Mouse (Mus musculus) MEL (cell line): Measurements from ENCODE around the gene Cadm2. TPM values are rescaled to one million over a fixed set of nuclear protein-coding genes. Genes with fewer than 3 reads are reported as not detected.

Source experiments
- DNase-seq: peaks from one replicate; pipeline ENCODE4 v3.0.0; 2011; ENCODE audit warnings: low read depth, low spot score
- H3K27ac ChIP-seq: 2 replicates; pipeline ENCODE4 v1.5.1; 2012; ENCODE audit warnings: low read depth, mild to moderate bottlenecking, control low read depth, low read length, moderate library complexity; ENCODE audit not compliant: control insufficient read depth
- H3K27me3 ChIP-seq, 2 experiments: fragments of 150-350 bp in 1 of 2; sonication (generic) in 1 of 2; 2 replicates each; pipeline ENCODE4 v1.6.1; 2012; ENCODE audit warnings: low read length in 2 of 2, mild to moderate bottlenecking in 2 of 2, improper control_type of control experiment in 1 of 2, moderate library complexity in 1 of 2; ENCODE audit not compliant: insufficient read depth in 2 of 2, control insufficient read depth in 1 of 2
- H3K36me3 ChIP-seq, 2 experiments: 2 replicates each; pipeline ENCODE4 v1.6.1; 2012 to 2014; ENCODE audit warnings: low read length in 2 of 2, improper control_type of control experiment in 1 of 2, inconsistent platforms in 1 of 2, mild to moderate bottlenecking in 1 of 2; ENCODE audit not compliant: insufficient read depth in 2 of 2, control insufficient read depth in 1 of 2
- H3K4me1 ChIP-seq, 2 experiments: fragments of 150-350 bp in 1 of 2; sonication (generic) in 1 of 2; 2 replicates each; pipeline ENCODE4 v1.6.1; 2012; ENCODE audit warnings: low read length in 2 of 2, improper control_type of control experiment in 1 of 2, mild to moderate bottlenecking in 1 of 2; ENCODE audit not compliant: insufficient read depth in 2 of 2, control insufficient read depth in 1 of 2
- H3K4me3 ChIP-seq, 2 experiments: fragments of 150-350 bp in 1 of 2; sonication (generic) in 1 of 2; 2 replicates each; pipeline ENCODE4 v1.5.1; 2012; ENCODE audit warnings: low read depth in 2 of 2, low read length in 2 of 2, mild to moderate bottlenecking in 2 of 2, moderate library complexity in 2 of 2, control low read depth in 1 of 2, improper control_type of control experiment in 1 of 2; ENCODE audit not compliant: control insufficient read depth in 1 of 2, insufficient read depth in 1 of 2
- H3K79me2 ChIP-seq: 2 replicates; pipeline ENCODE4 v1.6.1; 2012; ENCODE audit warnings: mild to moderate bottlenecking, low read length, moderate library complexity; ENCODE audit not compliant: control insufficient read depth, poor library complexity, insufficient read depth
- H3K9ac ChIP-seq: 2 replicates; pipeline ENCODE4 v1.6.1; 2012; ENCODE audit warnings: low read depth, mild to moderate bottlenecking, control low read depth, low read length, moderate library complexity; ENCODE audit not compliant: control insufficient read depth, poor library complexity, severe bottlenecking
- H3K9me3 ChIP-seq: fragments of 150-350 bp; sonication (generic); replicated peaks from 2 replicates; pipeline ENCODE4 v1.6.1; 2012; ENCODE audit warnings: mild to moderate bottlenecking, low read length, improper control_type of control experiment, moderate library complexity; ENCODE audit not compliant: insufficient read depth
- BHLHE40 ChIP-seq: IDR thresholded peaks from 2 replicates; pipeline ENCODE4 v1.6.1; 2012; ENCODE audit warnings: low read depth, mild to moderate bottlenecking, inconsistent platforms, low read length, improper control_type of control experiment, borderline replicate concordance
- ELF1 ChIP-seq: IDR thresholded peaks from 2 replicates; pipeline ENCODE4 v1.6.1; 2014; ENCODE audit warnings: low read depth, mild to moderate bottlenecking, inconsistent platforms, low read length, improper control_type of control experiment, moderate library complexity
- EP300 ChIP-seq, 2 experiments: IDR thresholded peaks; 2 replicates each; pipeline ENCODE4 v1.6.1; 2011; ENCODE audit warnings: improper control_type of control experiment in 2 of 2, low read length in 2 of 2, low read depth in 1 of 2, mild to moderate bottlenecking in 1 of 2
- ETS1 ChIP-seq: IDR thresholded peaks from 2 replicates; pipeline ENCODE4 v1.6.1; 2012; ENCODE audit warnings: low read depth, mild to moderate bottlenecking, inconsistent platforms, low read length, improper control_type of control experiment, moderate library complexity
- GATA1 ChIP-seq: IDR thresholded peaks from 2 replicates; pipeline ENCODE4 v1.6.1; 2011; ENCODE audit warnings: low read depth, low read length, improper control_type of control experiment
- HCFC1 ChIP-seq: IDR thresholded peaks from 2 replicates; pipeline ENCODE4 v1.6.1; 2012; ENCODE audit warnings: low read depth, mild to moderate bottlenecking, inconsistent platforms, low read length, improper control_type of control experiment, moderate library complexity
- JUND ChIP-seq: IDR thresholded peaks from 2 replicates; pipeline ENCODE4 v1.6.1; 2011; ENCODE audit warnings: low read depth, mild to moderate bottlenecking, improper control_type of control experiment, low read length
- KAT2A ChIP-seq: conservative IDR thresholded peaks from 2 replicates; pipeline ENCODE4 v1.6.1; 2012; ENCODE audit warnings: low read depth, low read length, improper control_type of control experiment, inconsistent platforms
- MAX ChIP-seq: IDR thresholded peaks from 2 replicates; pipeline ENCODE4 v1.6.1; 2011; ENCODE audit warnings: low read length, improper control_type of control experiment
- MYB ChIP-seq: IDR thresholded peaks from 2 replicates; pipeline ENCODE4 v1.6.1; 2011; ENCODE audit warnings: mild to moderate bottlenecking, low read depth, low read length, improper control_type of control experiment
- POLR2A ChIP-seq, 2 experiments: IDR thresholded peaks; 2 replicates each; pipeline ENCODE4 v1.6.1; 2011 to 2012; ENCODE audit warnings: low read length in 2 of 2, mild to moderate bottlenecking in 2 of 2, control low read depth in 1 of 2, improper control_type of control experiment in 1 of 2, low read depth in 1 of 2, moderate library complexity in 1 of 2; ENCODE audit not compliant: control insufficient read depth in 1 of 2, insufficient read depth in 1 of 2, poor library complexity in 1 of 2
- POLR2AphosphoS2 ChIP-seq: IDR thresholded peaks from 2 replicates; pipeline ENCODE4 v1.6.1; 2011; ENCODE audit warnings: low read length, improper control_type of control experiment
- POLR2AphosphoS5 ChIP-seq: IDR thresholded peaks from 2 replicates; pipeline ENCODE4 v1.6.1; 2012; ENCODE audit warnings: low read depth, borderline replicate concordance, mild to moderate bottlenecking, inconsistent platforms, low read length, moderate library complexity, mixed read lengths
- SMC3 ChIP-seq: IDR thresholded peaks from 2 replicates; pipeline ENCODE4 v1.6.1; 2011; ENCODE audit warnings: low read depth, low read length, improper control_type of control experiment
- TBP ChIP-seq: IDR thresholded peaks from 2 replicates; pipeline ENCODE4 v1.8.0; 2011; ENCODE audit warnings: low read depth, low read length, improper control_type of control experiment
- USF1 ChIP-seq: IDR thresholded peaks from 2 replicates; pipeline ENCODE4 v1.6.1; 2014; ENCODE audit warnings: low read depth, mild to moderate bottlenecking, inconsistent platforms, low read length, improper control_type of control experiment, moderate library complexity
- ZKSCAN1 ChIP-seq: IDR thresholded peaks from 2 replicates; pipeline ENCODE4 v1.6.1; 2012; ENCODE audit warnings: low read depth, mild to moderate bottlenecking, inconsistent platforms, low read length, improper control_type of control experiment, moderate library complexity
- ZMIZ1 ChIP-seq: IDR thresholded peaks from 2 replicates; pipeline ENCODE4 v1.6.1; 2012; ENCODE audit warnings: low read depth, mild to moderate bottlenecking, inconsistent platforms, low read length, improper control_type of control experiment, moderate library complexity
- ZNF384 ChIP-seq: IDR thresholded peaks from 2 replicates; pipeline ENCODE4 v1.6.1; 2012; ENCODE audit warnings: low read depth, mild to moderate bottlenecking, inconsistent platforms, low read length, improper control_type of control experiment
- polyA plus RNA-seq, 2 experiments: library from polyadenylated mRNA; stranded (reverse) in 1 of 2; unstranded in 1 of 2; fragments of >175 nt in 1 of 2; fragments of >200 nt in 1 of 2; gene quantifications; 2 replicates each; pipeline versions ENCODE4 v1.2.1 to v1.2.4; 2012; ENCODE audit warnings: low replicate concordance in 2 of 2, low read depth in 1 of 2; ENCODE audit not compliant: insufficient read length in 2 of 2, insufficient read depth in 1 of 2, missing spikeins in 1 of 2
- total RNA-seq: library from RNA; depleted of rRNA; stranded (reverse); fragments of 300-350 nt; gene quantifications from 2 replicates; pipeline ENCODE4 v1.2.3, GENCODE M21; 2012

Gene Cadm2
- total and polyA plus RNA-seq, 3 experiments: not detected

- Histone ChIP-seq H3K27me3 (no peaks in the 10 kb centered on the region), H3K9ac (no peak overlapping the region), H3K79me2 (no peaks in the 10 kb centered on the region), H3K4me3 (peak overlapping the region in 1 of 2 experiments; percentile 39; a peak in 1 of 4 replicates), H3K27ac (no peak overlapping the region), H3K9me3 (no peaks in the 10 kb centered on the region), H3K36me3 (no peaks in the 10 kb centered on the region), H3K4me1 (no peaks in the 10 kb centered on the region)
- TF ChIP-seq BHLHE40: no peak
- no peak for DNase-seq
These were observed 274.0 kb downstream of the Cadm2 start for GRCm38 (mm10) chr16:67346621-67347290.

GRCm38 (mm10) chr16:67344194-67344593 is 276.5 kb downstream of the Cadm2 start:
- DNase-seq: no peak
- H3K79me2 ChIP-seq: no peaks in the 10 kb centered on the region
- no peaks in the 10 kb centered on the region for H3K9me3 ChIP-seq
- H3K36me3 ChIP-seq: no peaks in the 10 kb centered on the region
- no peak overlapping the region for H3K9ac ChIP-seq
- H3K4me1 ChIP-seq: no peaks in the 10 kb centered on the region
- no peak overlapping the region for H3K4me3 ChIP-seq
- TF ChIP-seq BHLHE40 (no peak), USF1 (no peak), KAT2A (no peak), MYB (no peak), MAX (no peak)
- no peak overlapping the region for H3K27ac ChIP-seq
- H3K27me3 ChIP-seq: no peaks in the 10 kb centered on the region

- H3K9ac ChIP-seq: no peak overlapping the region
- TF ChIP-seq POLR2AphosphoS5 (no peak), USF1 (no peak), POLR2A (IDR thresholded peaks at IDR 0.05; ENCODE audit: control insufficient read depth in 1 of 2, insufficient read depth in 1 of 2, low read depth in 1 of 2, low read length in 2 of 2, poor library complexity in 1 of 2) (no peak), HCFC1 (no peak), MYB (no peak), TBP (no peak), POLR2AphosphoS2 (no peak), ZMIZ1 (no peak), GATA1 (no peak), ETS1 (no peak), BHLHE40 (no peak), SMC3 (no peak), ELF1 (no peak), ZKSCAN1 (no peak), JUND (no peak), EP300 (IDR thresholded peaks at IDR 0.05; ENCODE audit: low read depth in 1 of 2, low read length in 2 of 2) (no peak), ZNF384 (no peak)
- TF ChIP-seq, all 39 proteins: peak for 0
- no peak overlapping the region for H3K4me3 ChIP-seq
These were observed 309.7 kb downstream of the Cadm2 start for GRCm38 (mm10) chr16:67311033-67311432.

More at GRCm38 (mm10) chr16:67311033-67311432, 309.7 kb downstream of the Cadm2 start:
- H3K36me3 ChIP-seq: no peaks in the 10 kb centered on the region
- DNase-seq: no peak
- H3K9me3 ChIP-seq: no peaks in the 10 kb centered on the region
- no peaks in the 10 kb centered on the region for H3K4me1 ChIP-seq
- H3K27ac ChIP-seq: no peak overlapping the region
- no peaks in the 10 kb centered on the region for H3K27me3 ChIP-seq
- no peaks in the 10 kb centered on the region for H3K79me2 ChIP-seq
